Mouse (Mus musculus) T-helper 1 cell (primary cell): ENCODE data around the gene Mbnl2.

ENCODE experiments used
- in situ Hi-C: fragments of 300-600 bp; cut with MboI, MseI; formaldehyde crosslinking; loops from one replicate; pipeline ENCODE4 v1.15.1; 2025; ENCODE audit warnings: high pct_unique_total_duplicates

The Mbnl2 gene

DNA sequence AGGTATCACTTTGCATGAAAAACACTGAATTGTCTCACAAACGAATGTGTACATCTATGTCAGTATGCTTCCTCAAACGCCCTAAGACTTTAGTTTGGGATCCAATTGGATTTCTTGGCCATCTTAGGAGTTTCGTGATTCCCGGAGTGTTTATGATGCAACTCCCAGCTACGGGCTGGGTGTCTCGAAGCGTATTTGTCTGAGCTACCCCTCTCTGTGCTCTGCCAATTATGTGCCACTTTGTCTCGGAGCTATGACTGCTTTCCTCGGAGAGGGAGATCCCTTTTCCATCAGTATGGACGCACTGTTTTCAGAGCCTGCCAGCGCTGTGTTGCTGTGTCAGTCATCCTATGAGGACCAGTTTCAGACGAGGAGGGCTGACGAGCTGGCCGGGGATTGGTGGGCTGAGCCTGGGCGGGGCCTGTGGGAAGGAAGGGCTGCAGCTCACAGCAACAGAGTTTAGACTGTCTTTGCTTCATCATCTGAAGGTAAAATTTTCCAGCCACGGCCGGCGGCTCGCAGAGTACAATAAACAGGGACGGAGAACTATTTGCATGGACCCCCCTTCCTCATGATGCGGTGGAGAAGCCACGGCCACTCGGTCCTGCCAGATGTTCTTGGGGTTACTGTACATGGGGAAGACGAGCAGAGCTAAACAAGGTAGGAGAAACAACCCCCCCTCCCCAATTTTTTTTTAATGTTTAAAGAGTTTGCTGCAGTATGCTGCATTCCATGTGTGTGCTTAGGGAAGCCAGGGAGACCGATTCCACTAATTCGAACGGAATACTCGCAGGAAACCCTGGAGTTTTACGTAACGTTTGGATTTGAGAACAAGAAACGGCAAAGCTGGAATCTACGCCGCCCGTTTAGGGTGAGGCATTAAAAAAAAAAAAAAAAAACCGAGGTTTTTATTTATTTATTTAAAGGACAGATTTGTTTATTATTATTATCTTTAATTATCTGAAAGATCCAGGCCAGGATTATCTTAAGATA is at the start of gene Mbnl2:
Mbnl2 (plus strand) TSS at position 424 of the 993 bp plus-strand sequence.
- in situ Hi-C loops: loop anchor here (5.0 to 25.0 kb wide), 5 partner anchors 37 to 1613 kb away; partner anchors contain the start of gene Ipo5

DNA sequence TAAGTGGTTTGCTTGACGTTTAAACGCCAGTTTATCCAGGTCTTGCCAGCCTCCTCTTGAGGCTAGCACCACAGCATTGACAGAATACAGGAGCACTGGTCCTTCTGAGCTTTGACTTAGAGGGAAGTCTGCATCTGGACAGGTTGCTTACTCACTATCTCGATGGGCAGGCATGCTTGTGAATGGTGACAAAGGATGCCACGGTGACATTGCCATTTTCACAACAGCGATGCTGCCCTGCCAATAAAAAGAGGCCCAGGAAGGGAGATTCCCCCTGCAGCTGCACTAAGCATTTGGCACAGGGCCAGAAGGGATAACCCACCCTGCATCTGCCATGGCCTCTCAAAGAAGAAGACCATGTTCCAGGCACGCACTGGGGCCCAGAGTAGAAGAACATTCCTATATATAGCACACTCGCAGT is 43.4 kb upstream of the Mbnl2 start:
- in situ Hi-C loops: no loop called here

DNA sequence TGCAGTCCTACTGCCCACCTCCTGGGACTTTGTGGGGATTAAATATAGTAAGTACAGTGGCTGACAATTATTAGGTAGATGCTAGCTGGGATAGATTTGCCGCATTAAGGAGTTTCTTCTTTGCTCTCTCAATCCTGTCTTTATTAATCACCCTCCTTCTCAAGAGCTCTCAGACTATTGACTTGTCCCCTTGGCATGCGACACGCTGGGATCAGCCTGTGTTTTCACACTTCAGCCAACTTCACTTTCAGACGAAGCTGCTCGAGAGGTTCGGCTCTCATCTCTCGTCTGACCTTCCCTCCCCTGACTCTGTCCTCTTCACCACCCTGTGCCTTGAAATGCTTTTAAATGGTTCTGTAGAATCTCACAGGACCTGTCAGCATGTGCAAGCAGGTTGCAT is 39.9 kb upstream of the Mbnl2 start:
- in situ Hi-C loops: no loop called here

DNA sequence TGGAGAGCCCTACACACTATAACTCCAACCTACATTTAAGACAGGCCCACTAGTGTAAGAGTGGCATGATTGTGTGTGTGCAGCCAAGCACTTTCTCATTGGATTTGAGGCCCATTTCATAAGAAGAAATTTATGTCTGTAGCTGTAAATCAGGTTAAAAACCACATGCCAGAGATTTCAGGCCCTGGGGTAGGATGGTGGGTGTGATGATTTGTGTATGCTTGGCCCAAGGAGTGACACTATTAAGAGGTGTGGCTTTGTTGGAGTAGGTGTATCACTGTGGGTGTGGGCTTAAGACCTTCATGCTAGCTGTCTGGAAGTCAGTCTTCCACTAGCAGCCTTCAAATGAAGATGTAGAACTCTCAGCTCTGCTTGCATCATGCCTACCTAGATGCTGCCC is 37.0 kb upstream of the Mbnl2 start:
- in situ Hi-C loops: no loop called here

DNA sequence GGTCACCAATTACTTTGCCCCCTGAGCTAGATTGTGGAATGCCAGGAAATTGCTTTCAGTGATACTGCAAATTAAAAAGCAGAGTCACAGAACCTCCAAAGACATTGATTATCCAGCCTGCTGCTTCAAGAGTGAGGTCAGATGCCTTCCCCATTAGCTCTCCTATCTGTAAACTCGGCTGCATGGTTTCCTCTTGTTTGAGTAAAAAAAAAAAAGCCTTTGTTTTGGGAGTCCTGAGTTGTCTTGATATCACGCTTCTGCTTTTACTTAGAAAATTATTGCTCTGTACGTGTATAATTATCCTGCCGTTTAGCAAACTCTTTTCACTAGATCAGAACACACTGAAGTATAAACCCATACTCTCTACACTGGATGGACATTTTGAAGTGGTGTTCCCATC is 35.3 kb upstream of the Mbnl2 start:
- in situ Hi-C loops: no loop called here

DNA sequence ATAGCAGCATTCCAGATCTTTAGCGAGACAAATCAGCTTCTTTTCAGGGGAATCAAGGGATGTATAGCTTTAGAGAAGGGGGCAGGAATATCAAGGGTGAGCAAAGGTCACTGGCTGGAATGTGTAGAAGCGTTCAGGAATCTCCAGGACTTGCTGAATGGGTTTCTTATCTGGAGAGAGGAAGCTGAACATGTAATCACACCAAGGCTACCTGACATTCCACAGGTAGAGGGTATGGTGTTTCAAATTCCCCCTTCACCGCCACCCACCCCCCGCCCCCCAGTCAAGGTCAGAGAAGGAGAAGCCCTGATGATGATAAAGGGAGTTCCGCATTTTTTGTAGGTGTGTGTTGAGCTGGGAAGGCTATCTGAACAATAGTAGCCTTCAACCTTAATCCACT is 32.8 kb upstream of the Mbnl2 start:
- in situ Hi-C loops: no loop called here

DNA sequence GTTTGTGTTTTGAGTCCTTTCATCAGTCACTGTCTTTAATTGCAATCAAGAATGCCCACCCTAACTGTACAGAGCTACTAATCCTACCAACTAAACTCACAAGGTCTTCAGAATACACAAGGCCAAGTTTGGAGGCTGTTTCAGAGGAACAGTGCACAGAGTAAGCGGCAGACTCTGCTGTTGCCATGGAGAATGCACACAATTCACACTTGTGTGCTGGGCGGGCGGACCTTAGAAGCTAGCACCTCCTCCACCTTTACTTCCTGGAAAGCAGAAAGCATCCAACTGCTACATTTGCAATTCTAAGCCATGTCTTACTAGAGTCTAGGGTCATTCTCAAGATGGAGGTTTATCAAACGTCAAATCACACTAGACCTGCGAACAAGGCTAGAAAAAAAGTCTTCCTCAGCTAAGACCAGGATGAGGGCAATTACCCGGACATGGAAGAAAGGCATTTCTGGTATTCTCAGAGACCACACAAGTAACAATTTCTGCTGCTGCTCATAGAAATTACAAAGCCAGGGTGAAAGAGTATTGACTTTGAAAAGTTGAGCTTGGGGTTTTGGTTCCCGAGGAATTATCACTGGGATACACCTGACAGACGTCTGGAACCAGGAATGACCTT is 30.3 kb upstream of the Mbnl2 start:
- in situ Hi-C loops: loop anchor here (5.0 kb wide), 1 partner anchor 98 kb away; no protein-coding TSS in a partner anchor

DNA sequence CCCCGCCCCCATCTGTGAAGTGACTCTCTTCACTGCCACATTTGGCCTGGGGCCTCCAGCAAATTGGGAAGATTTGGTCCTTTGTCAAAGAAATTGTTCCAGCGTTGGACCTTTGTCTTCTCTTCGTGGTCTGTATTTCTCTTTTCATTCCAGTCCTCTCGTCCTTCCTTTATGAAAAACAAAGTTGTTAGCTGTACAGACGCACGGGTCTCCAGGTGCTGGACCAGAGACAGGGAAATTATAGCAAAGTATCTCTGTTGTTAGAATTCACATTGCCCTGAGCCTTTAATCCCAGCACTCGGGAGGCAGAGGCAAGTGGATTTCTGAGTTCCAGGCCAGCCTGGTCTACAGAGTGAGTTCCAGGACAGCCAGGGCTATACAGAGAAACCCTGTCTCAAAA is 22.1 kb upstream of the Mbnl2 start:
- in situ Hi-C loops: no loop called here

DNA sequence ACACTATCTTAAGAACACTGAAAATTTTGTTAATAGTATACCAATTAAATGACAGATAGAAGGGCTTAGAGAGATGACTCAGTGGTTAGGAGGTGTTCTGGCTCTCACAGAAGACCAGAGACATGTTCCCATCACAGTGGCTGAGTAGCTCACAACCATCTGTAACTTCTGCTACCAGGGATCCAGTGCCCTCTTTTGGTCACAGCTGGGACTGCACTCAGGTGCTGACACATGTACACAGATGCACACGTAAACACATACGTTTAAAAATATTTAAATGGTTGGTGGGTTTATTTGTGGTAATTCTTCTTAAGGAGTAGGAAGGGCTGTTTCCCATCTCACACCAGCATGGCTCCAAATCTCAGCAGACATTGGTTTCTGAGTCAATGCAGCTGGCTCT is 19.3 kb upstream of the Mbnl2 start:
- in situ Hi-C loops: no loop called here

DNA sequence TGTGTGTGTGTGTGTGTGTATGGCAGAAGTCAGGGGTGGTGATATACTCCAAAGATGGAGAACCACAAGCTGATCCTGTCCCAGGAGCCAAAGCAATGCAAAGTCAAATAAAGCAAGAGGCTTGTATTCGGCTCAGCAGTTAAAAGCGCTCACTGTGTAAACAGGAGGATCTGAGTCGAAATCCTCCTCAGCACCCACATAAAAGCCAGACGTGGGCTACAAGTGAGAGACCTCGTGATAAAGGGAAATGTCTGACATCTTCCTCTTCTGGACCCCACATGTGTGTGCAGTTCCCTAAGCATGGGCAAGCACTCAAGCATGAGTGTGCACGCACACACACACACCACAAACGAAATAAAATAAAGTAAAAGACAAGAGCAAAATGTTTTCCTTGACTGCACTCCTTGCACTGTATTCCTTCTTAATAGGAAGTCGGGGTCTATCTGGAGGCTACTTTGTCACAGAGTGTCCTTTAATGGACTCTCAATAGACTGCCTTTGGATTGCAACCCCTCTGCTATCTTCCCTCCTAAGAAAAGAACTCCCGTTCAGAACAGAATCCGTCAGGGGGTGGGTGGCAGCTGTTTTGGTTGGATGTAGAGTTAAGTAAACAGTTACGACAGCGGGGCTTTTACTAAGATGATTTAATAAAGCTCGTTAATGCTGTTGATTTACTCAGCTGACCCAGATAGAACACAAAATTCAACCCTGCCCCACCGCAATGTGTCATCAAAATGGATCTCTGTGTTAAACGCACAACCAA is 18.7 kb upstream of the Mbnl2 start:
- in situ Hi-C loops: no loop called here

DNA sequence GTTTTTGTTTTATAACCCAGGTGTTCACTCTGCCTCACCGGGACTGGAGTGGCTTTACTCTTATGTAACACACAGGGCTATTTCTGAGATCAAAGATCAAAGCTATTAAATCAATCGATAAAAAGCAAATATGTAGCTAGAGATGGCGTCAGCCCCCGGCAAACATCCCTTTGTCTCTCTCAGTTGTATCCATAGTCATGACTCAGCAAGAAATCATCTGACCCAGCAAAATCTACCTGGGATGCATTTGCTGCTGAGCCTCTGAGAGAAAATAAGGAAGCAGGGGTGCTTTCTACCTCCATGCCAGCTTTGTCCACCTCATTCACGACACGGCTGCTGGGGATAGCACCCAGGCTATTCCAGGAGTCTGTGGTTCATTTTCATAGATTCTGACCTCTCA is 18.0 kb upstream of the Mbnl2 start:
- in situ Hi-C loops: no loop called here

DNA sequence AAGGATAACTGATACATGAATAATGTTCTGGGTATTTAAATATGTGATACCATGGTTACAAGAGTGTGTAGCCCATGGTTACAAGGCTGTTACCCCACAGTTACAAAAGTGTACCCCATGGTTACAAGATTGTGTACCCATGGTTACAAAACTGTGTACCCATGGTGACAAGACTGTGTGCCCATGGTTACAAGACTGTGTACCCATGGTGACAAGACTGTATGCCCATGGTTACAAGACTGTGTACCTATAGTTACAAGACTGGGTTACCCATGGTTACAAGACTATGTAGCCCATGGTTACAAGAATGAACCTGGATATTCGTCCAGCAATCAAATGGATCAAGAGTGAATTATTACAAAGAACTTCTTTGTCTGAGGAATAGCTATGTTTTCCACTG is 16.0 kb upstream of the Mbnl2 start:
- in situ Hi-C loops: no loop called here

DNA sequence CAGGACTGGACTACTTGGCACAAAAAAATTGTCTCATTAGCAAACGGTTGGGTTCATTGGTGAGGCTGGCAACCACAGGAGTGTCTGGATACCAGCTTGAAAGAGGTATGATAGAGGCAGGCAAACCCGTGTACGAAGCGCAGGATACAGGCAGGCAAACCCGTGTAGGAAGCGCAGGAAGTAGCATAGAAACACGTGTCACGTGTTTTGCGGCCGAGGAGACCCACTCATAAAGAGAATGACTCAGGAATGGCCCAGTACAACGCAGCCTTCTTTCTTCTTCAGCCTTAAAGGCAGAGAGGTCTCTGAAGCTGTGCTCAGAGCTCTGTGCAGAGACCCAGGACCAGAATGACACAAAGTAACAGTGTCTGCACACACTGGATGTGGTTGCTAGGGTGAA is 13.9 kb upstream of the Mbnl2 start:
- in situ Hi-C loops: no loop called here

DNA sequence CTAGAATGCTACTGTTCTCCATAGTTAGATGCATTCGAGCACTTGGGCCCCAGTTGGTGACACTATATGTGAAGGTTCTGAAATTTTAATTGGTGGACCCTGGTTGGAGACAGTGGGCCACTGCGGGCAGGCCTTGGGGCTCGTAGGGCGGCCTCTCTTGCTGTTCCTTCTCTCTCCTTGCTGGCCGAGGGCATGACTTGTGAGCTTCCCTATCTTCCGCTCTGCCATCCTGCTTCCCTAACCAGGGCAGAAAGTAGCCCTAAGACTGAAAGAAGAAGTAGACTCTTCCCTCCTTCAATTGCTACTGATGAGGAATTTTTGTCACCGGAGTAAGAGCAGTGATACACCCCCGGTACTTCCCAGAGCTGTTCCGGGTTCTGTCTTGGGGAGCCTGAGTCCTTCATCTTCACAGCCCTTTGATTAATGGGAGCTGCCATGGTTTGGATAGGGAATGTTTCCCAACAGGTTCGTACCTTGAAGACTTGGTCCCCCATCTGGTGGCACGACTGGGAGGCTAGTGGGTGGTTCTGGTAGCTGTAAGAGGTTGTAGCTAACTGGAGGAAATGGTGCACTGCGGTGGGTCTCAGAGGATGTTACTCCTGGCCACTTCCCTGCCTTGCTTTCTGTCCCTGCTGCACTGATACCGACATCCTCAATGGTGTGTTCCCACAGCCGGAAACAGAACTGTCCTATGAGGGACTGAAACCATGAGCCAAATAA is 12.6 kb upstream of the Mbnl2 start:
- in situ Hi-C loops: no loop called here

DNA sequence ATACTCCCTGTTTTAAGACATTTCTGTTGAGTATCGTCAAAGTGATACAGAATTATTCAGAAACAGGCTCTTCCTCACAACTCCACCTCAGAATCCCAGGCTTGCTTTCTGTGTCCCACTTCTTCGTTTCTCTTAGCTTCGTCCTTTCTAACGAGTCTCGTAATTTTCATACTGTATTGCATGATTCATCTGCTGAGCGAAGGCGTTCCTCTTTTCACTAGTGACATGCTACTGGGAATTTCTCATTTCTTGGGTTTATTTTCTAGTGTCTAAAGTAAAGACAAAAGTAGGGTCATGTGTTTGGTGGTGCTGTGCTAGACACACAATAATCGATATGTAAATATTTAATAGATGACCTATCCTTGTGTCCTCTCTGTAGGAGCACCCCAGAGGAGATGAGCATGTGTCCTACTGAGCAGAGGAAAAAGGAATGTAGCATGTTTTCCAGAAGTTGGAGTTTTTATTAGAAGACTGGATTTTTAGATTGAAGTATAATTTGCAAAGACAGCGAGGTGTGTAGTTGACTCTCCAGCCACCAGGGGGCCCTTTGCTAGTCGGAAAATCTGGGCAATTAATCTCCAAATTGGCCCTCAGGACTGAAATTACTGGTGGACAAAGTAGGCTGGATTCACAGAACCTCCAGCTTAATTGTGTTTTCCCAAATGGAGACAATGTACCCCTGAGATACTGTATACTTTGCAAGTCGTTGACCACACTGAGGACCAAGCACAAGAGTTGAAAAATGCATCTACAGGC is 11.9 kb upstream of the Mbnl2 start:
- in situ Hi-C loops: no loop called here

DNA sequence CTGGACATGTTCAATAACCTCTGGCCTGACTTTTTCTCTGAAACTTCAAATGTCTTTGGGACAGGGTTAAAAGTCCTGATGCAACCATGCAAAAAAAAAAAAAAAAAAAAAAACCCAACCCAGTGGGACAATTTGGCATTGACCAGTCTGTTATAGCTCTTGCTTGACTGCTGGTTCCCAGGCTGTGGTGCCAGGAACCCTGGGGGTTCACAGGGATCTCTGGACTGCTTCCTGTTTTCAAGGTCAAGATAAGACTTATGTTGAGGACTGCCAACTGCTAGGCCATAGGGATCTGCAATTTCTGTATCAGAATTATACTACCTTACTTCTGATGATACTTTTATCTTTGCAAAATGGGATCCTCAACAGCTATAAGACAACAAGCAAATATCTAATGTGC is 9.6 kb upstream of the Mbnl2 start:
- in situ Hi-C loops: loop anchor here (5.0 kb wide), 2 partner anchors 136 to 206 kb away; no protein-coding TSS in a partner anchor

DNA sequence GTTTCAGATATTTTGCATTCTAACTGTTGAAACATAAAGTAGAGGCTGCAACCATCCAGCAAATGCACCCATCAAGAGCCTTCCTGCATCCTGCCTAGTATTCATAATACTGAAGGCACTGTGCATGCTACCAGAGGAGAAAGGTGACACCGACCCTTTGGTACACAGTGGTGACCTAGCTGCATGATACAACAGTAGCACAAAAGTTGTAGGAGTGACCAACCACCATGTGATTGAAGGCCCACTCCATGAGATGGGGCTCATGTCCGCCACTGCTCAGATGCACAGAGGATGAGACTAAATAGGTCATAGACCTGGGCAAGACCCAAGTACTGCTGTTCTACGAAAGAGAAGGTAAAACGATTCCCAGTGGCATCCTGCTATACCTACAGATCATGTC is 8.3 kb upstream of the Mbnl2 start:
- in situ Hi-C loops: loop anchor here (5.0 kb wide), 2 partner anchors 135 to 205 kb away; no protein-coding TSS in a partner anchor

DNA sequence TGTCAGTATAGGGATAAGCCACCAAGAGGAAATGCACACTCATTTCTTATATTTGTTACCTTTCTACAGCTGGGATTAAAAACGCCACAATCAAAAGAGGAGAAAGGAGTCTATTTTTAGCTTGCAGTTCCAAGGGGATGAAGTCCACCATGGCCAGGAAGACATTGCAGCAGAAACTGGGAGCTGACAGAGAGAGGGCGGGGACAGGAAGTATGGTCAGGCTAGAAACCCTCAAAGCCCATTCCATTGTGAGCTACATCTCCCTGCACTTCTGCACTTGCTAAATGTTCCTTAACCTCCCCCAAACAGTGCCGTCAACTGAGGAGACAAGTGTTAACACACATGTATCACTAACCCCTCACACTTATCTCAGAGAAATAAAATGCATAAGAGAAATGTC is 5.4 kb upstream of the Mbnl2 start:
- in situ Hi-C loops: no loop called here

DNA sequence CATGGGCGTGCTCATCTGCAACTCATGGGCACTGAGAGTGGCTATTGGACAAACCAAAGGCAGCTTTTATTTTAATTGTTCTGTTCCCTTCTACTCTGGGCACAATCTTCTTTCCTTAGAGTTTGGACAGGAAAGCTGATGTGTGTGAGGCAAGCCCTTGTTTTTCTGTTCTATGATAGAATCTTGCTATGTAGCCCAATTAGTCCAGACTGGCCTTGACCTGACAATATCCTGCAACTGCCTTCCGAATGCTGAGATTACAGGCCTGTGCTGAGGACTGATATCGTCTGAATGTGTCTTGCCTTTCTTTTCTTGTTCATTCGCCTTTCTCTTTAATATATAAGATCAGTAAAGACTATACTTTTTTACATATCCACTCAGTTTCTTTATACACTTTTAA is 4.8 kb upstream of the Mbnl2 start:
- in situ Hi-C loops: no loop called here

DNA sequence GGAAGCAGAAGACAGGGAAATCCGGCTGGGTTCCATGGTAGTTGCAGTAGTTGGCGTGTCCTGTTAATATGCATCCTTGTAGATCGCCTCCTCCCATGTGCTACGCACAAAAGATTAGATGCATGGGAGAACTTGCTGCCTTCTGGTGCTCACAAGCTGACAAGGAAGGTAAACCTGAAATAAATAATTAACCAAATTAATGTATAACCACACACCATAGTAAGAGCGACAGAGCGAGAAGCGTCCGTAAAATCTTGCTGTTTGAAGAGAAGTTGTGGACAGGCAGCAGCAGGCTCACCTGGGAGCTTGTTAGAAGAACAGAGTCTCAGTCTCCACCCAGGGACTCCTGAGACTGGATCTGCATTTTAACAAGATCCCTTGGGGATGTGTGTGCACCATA is 4.4 kb upstream of the Mbnl2 start:
- in situ Hi-C loops: no loop called here

DNA sequence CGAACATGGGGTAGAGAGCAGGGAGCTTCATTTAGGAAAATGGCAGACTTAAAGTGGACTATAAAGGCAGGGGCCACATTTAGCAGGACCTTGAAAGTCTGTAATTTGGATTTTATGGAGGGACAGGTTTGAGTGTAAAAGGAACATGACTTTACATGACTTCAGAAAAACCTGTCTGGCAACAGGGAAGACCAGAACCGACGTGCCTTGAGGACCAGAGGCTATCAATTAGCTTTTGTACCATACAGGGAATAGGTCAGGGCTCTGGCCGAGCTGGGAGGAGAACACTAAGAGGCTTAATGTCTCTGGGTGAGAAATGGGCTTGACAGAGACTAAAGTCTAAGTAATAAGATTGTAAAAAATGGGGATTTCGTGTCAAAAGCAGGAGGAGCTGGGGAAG is 1.7 kb upstream of the Mbnl2 start:
- in situ Hi-C loops: no loop called here
